Mouse (Mus musculus) heart, embryonic 16.5 days (tissue): Measurements from ENCODE around the gene Fam118b. TPM values are rescaled to one million over a fixed set of nuclear protein-coding genes. Genes with fewer than 3 reads are reported as not detected.
A peak's percentile ranks its signal among the peaks of the same experiment; 100 is the strongest.

ENCODE experiments used
- ATAC-seq: fragments of 200-750 bp; cut with Nextera tagmentation; replicated peaks from 2 replicates; pipeline ENCODE4 v1.8.0; 2017; ENCODE audit warnings: moderate number of reproducible peaks; ENCODE audit not compliant: insufficient read depth, low FRiP score; ENCODE audit errors: extremely low read depth
- H3K27ac ChIP-seq: fragments of 300-500 bp; sonication (generic); 2 replicates; pipeline ENCODE4 v1.5.1; 2014; ENCODE audit warnings: mild to moderate bottlenecking, low read length, control low read depth, moderate library complexity
- H3K27me3 ChIP-seq: fragments of 300-500 bp; sonication (generic); 2 replicates; pipeline ENCODE4 v1.6.1; 2014; ENCODE audit warnings: low read length, mixed read lengths; ENCODE audit not compliant: control insufficient read depth, insufficient read depth
- H3K36me3 ChIP-seq: fragments of 300-500 bp; sonication (generic); 2 replicates; pipeline ENCODE4 v1.6.1; 2014; ENCODE audit not compliant: control insufficient read depth, insufficient read depth
- H3K4me1 ChIP-seq: fragments of 300-500 bp; sonication (generic); 2 replicates; pipeline ENCODE4 v1.6.1; 2014; ENCODE audit warnings: low read length, mixed read lengths; ENCODE audit not compliant: control insufficient read depth, insufficient read depth
- H3K4me2 ChIP-seq: fragments of 300-500 bp; sonication (generic); 2 replicates; pipeline ENCODE4 v1.6.1; 2014; ENCODE audit warnings: low read depth, mild to moderate bottlenecking, control low read depth, low read length
- H3K4me3 ChIP-seq: fragments of 300-500 bp; sonication (generic); 2 replicates; pipeline ENCODE4 v1.5.1; 2014; ENCODE audit warnings: mild to moderate bottlenecking, control low read depth, low read length
- H3K9ac ChIP-seq: fragments of 300-500 bp; sonication (generic); 2 replicates; pipeline ENCODE4 v1.6.1; 2014; ENCODE audit warnings: low read length, control low read depth
- H3K9me3 ChIP-seq: fragments of 300-500 bp; sonication (generic); replicated peaks from 2 replicates; pipeline ENCODE4 v1.6.1; 2016; ENCODE audit warnings: low read length; ENCODE audit not compliant: control insufficient read depth
- WGBS: fragments of 180-500 bp; shearing (Covaris S2); extraction: QIAGEN DNeasy Blood & Tissue Kit; methylation state at CpG from one replicate; pipeline ENCODE4 v1.1.7; 2014; 5-methylcytosine and 5-hydroxymethylcytosine counted together
- polyA plus RNA-seq: library from polyadenylated mRNA; unstranded; fragments of >200 nt; fragmentation: Nextera tagmentation; extraction: Ambion mirVana; gene quantifications from 2 replicates; pipeline ENCODE4 v1.2.1, GENCODE M21; 2015

Fam118b gene
- polyA plus RNA-seq, 1 experiment from 2014 or later, result 25.0 TPM

GRCm38 (mm10) chr9:35210542-35211474, 56.8 kb downstream of the Fam118b start, which contains the start of gene Foxred1:
Gene Foxred1, minus strand, starts transcription at chr9:35211055.
- peak within 1 kb of the TSS; percentile 95 for H3K27ac ChIP-seq
- H3K4me2 ChIP-seq, result peak within 1 kb of the TSS; percentile 98
- WGBS, result under 1% methylated on average over 72 of the region's 72 CpGs
- ATAC-seq, result peak; percentile 100
- H3K27me3 ChIP-seq, result no peaks in the 10 kb centered on the region
- no peaks in the 10 kb centered on the region for H3K9me3 ChIP-seq
- H3K4me1 ChIP-seq, result peaks cover 16% of the 10 kb centered on the region
- H3K9ac ChIP-seq, result peak within 1 kb of the TSS; percentile 95
- H3K4me3 ChIP-seq, result peak within 1 kb of the TSS; percentile 97
- peaks cover 61% of the 10 kb centered on the region for H3K36me3 ChIP-seq

- Histone ChIP-seq H3K27me3 (no peaks in the 10 kb centered on the region), H3K4me3 (no peak overlapping the region), H3K27ac (no peak overlapping the region), H3K4me2 (no peak overlapping the region), H3K9ac (no peak overlapping the region), H3K36me3 (peaks cover 48% of the 10 kb centered on the region), H3K9me3 (no peaks in the 10 kb centered on the region), H3K4me1 (peaks cover 8% of the 10 kb centered on the region)
- no peak for ATAC-seq
- 94% methylated on average over 2 of the region's 2 CpGs for WGBS
Observed at GRCm38 (mm10) chr9:35204421-35204820, 63.2 kb downstream of the Fam118b start.

GRCm38 (mm10) chr9:35203536-35203935, 64.1 kb downstream of the Fam118b start:
- H3K4me1 ChIP-seq, result peaks cover 11% of the 10 kb centered on the region
- no peak for ATAC-seq
- no peaks in the 10 kb centered on the region for H3K27me3 ChIP-seq
- H3K9me3 ChIP-seq, result no peaks in the 10 kb centered on the region
- peaks cover 44% of the 10 kb centered on the region for H3K36me3 ChIP-seq
- H3K9ac ChIP-seq, result no peak overlapping the region
- no peak overlapping the region for H3K27ac ChIP-seq
- 33% methylated on average over 3 of the region's 3 CpGs for WGBS
- no peak overlapping the region for H3K4me2 ChIP-seq
- H3K4me3 ChIP-seq, result no peak overlapping the region

GRCm38 (mm10) chr9:35200529-35201060, 67.0 kb downstream of the Fam118b start:
- H3K4me2 ChIP-seq, result peak overlapping the region; percentile 76
- peaks cover 11% of the 10 kb centered on the region for H3K4me1 ChIP-seq
- H3K27ac ChIP-seq, result no peak overlapping the region
- WGBS, result 49% methylated on average over 9 of the region's 9 CpGs
- no peak overlapping the region; the same call in none of the 2 replicates for H3K9ac ChIP-seq
- H3K27me3 ChIP-seq, result no peaks in the 10 kb centered on the region
- no peak for ATAC-seq
- H3K4me3 ChIP-seq, result peak overlapping the region; percentile 54
- H3K36me3 ChIP-seq, result peaks cover 15% of the 10 kb centered on the region
- H3K9me3 ChIP-seq, result no peaks in the 10 kb centered on the region

GRCm38 (mm10) chr9:35199772-35200471, 67.7 kb downstream of the Fam118b start, which contains the start of the genes Srpr and Tirap:
Gene Srpr, plus strand, starts transcription at chr9:35200175.
Gene Tirap, minus strand, starts transcription at chr9:35200291.
- ATAC-seq, result peak; percentile 90
- Histone ChIP-seq H3K9me3 (no peaks in the 10 kb centered on the region), H3K4me3 (peak within 1 kb of the TSS; percentile 54), H3K36me3 (peaks cover 8% of the 10 kb centered on the region), H3K9ac (peak within 1 kb of the TSS; percentile 69), H3K27me3 (no peaks in the 10 kb centered on the region), H3K4me2 (peak within 1 kb of the TSS; percentile 76), H3K27ac (peak within 1 kb of the TSS; percentile 13), H3K4me1 (peaks cover 11% of the 10 kb centered on the region)
- WGBS, result under 1% methylated on average over 44 of the region's 44 CpGs

GRCm38 (mm10) chr9:35198945-35199771, 68.4 kb downstream of the Fam118b start:
- H3K4me3 ChIP-seq, result peak overlapping the region; percentile 54
- H3K9me3 ChIP-seq, result no peaks in the 10 kb centered on the region
- peak overlapping the region; percentile 13 for H3K27ac ChIP-seq
- peaks cover 11% of the 10 kb centered on the region for H3K4me1 ChIP-seq
- H3K27me3 ChIP-seq, result no peaks in the 10 kb centered on the region
- peak; percentile 62 for ATAC-seq
- H3K36me3 ChIP-seq, result 0 out of 2 replicates have a peak, but pooled peaks cover under 1% of the 10 kb centered on the region
- peak overlapping the region; percentile 69 for H3K9ac ChIP-seq
- H3K4me2 ChIP-seq, result peak overlapping the region; percentile 76
- 24% methylated on average over 18 of the region's 18 CpGs for WGBS

GRCm38 (mm10) chr9:35198351-35198750, 69.3 kb downstream of the Fam118b start:
- H3K4me3 ChIP-seq, result no peak overlapping the region
- ATAC-seq, result no peak
- H3K4me1 ChIP-seq, result peaks cover 11% of the 10 kb centered on the region
- H3K27me3 ChIP-seq, result no peaks in the 10 kb centered on the region
- no peak overlapping the region for H3K9ac ChIP-seq
- no peak overlapping the region for H3K4me2 ChIP-seq
- 82% methylated on average over 10 of the region's 10 CpGs for WGBS
- no peaks in the 10 kb centered on the region for H3K9me3 ChIP-seq
- H3K27ac ChIP-seq, result no peak overlapping the region
- H3K36me3 ChIP-seq, result no peaks in the 10 kb centered on the region

GRCm38 (mm10) chr9:35197625-35198024, 70.0 kb downstream of the Fam118b start:
- Histone ChIP-seq H3K4me3 (no peak overlapping the region), H3K9ac (no peak overlapping the region), H3K9me3 (no peaks in the 10 kb centered on the region), H3K4me2 (no peak overlapping the region), H3K36me3 (no peaks in the 10 kb centered on the region), H3K27ac (no peak overlapping the region), H3K4me1 (peaks cover 11% of the 10 kb centered on the region), H3K27me3 (no peaks in the 10 kb centered on the region)
- no peak for ATAC-seq
- 89% methylated on average over 3 of the region's 3 CpGs for WGBS
